ENCODE assay signal across 8 mouse cellular contexts in genomic region chr6:7692037-7692436, GRCm38 (mm10). TPM values are rescaled to one million over a fixed set of nuclear protein-coding genes. Genes with fewer than 3 reads are reported as not detected.
DNase-seq lines count a peak whose midpoint lies in the region; ATAC-seq and TF ChIP-seq lines count a peak whose summit lies in the region.

No protein-coding gene starts in this region.

- no peak for TF ChIP-seq EP300 in stomach, postnatal 0 days (optimal IDR thresholded peaks at IDR 0.05)

- H3K4me3 ChIP-seq in embryonic fibroblast, embryonic 13.5 days (ENCODE audit: insufficient read depth, low read length) = peak overlapping the region; percentile 94
- peak overlapping the region; percentile 72 for H3K4me3 ChIP-seq in limb, embryonic 15.5 days
- peak overlapping the region; percentile 65 for H3K4me3 ChIP-seq in stomach, postnatal 0 days (ENCODE audit: low read depth, low read length)

- H3K27ac ChIP-seq in embryonic fibroblast, embryonic 13.5 days (ENCODE audit: insufficient read depth, low read length) = no peak overlapping the region
- H3K27ac ChIP-seq in limb, embryonic 15.5 days = no peak overlapping the region
- no peak overlapping the region for H3K27ac ChIP-seq in stomach, postnatal 0 days (replicated peaks)

- no peaks in the 10 kb centered on the region for H3K27me3 ChIP-seq in limb, embryonic 15.5 days
- no peaks in the 10 kb centered on the region for H3K27me3 ChIP-seq in stomach, postnatal 0 days (ENCODE audit: control insufficient read depth, insufficient read depth, low read length)

- H3K4me2 ChIP-seq in limb, embryonic 15.5 days = peak overlapping the region; percentile 95
- peak overlapping the region; percentile 91 for H3K4me2 ChIP-seq in stomach, postnatal 0 days (replicated peaks; ENCODE audit: low read depth)

- whole genome bisulfite sequencing in limb, embryonic 15.5 days = 31% methylated on average over 15 of the region's 15 CpGs
- WGBS in stomach, postnatal 0 days = 37% methylated on average over 15 of the region's 15 CpGs

- H3K9me3 ChIP-seq in limb, embryonic 15.5 days = no peaks in the 10 kb centered on the region
- no peaks in the 10 kb centered on the region for H3K9me3 ChIP-seq in stomach, postnatal 0 days (ENCODE audit: control insufficient read depth, low read length)

- no peak overlapping the region for H3K9ac ChIP-seq in limb, embryonic 15.5 days
- 0 out of 2 replicates have a peak overlapping the region, but pooled peaks have one; percentile 67 for H3K9ac ChIP-seq in stomach, postnatal 0 days (ENCODE audit: low read length)

- no peak for ATAC-seq in limb, embryonic 15.5 days (ENCODE audit: insufficient number of reproducible peaks, low FRiP score, low TSS enrichment, low read depth)
- ATAC-seq in stomach, postnatal 0 days (ENCODE audit: low FRiP score, low TSS enrichment) = no peak
- no peak for ATAC-seq in monocyte, adult 5-6 weeks (replicated peaks; ENCODE audit: insufficient number of reproducible peaks, low FRiP score, low TSS enrichment, poor library complexity, severe bottlenecking)

- H3K4me1 ChIP-seq in embryonic fibroblast, embryonic 13.5 days (ENCODE audit: control insufficient read depth, insufficient read depth, low read length) = no peaks in the 10 kb centered on the region; the same call in 1 of the 2 replicates
- peaks cover 9% of the 10 kb centered on the region; the same call in 1 of the 2 replicates for H3K4me1 ChIP-seq in limb, embryonic 15.5 days
- H3K4me1 ChIP-seq in stomach, postnatal 0 days (replicated peaks; ENCODE audit: control insufficient read depth, insufficient read depth) = 0 out of 2 replicates have a peak, but pooled peaks cover 2% of the 10 kb centered on the region

- DNase-seq in retina, embryonic 14.5 days (ENCODE audit: low spot score) = peak; percentile 34
- no peak for DNase-seq in retina, postnatal 1 day
- DNase-seq in stomach, postnatal 0 days (ENCODE audit: low spot score) = peak; percentile 25
- no peak for DNase-seq in yolk sac, embryonic 10.5 days (ENCODE audit: low spot score)
- DNase-seq in urinary bladder, postnatal 25 days (ENCODE audit: low spot score) = no peak

- TF ChIP-seq POLR2A in embryonic fibroblast, embryonic 13.5 days (IDR thresholded peaks at IDR 0.05; ENCODE audit: low read depth, low read length) = no peak

- no peaks in the 10 kb centered on the region for H3K36me3 ChIP-seq in limb, embryonic 15.5 days
- H3K36me3 ChIP-seq in stomach, postnatal 0 days (ENCODE audit: control insufficient read depth, insufficient read depth, low read length) = no peaks in the 10 kb centered on the region

- no peak for TF ChIP-seq CTCF in embryonic fibroblast, embryonic 13.5 days (IDR thresholded peaks at IDR 0.05; ENCODE audit: borderline replicate concordance, insufficient read depth, low read length)
- no peak for TF ChIP-seq CTCF in stomach, postnatal 0 days (IDR thresholded peaks at IDR 0.05; ENCODE audit: low read depth)

RNA-seq across cellular contexts. Expression of gene Asns, which starts 1.0 kb away (rescaled TPM):
- 257 and 284 TPM in 2 replicates for polyA plus RNA-seq in embryonic fibroblast, embryonic 13.5 days (2011; ENCODE audit: insufficient read length, low read depth, missing spikeins)
- polyA plus RNA-seq in limb, embryonic 15.5 days (2015; fragmentation: Nextera tagmentation; extraction: Ambion mirVana) = 51.5 and 66.1 TPM in 2 replicates
- 132 and 133 TPM in 2 replicates for polyA plus RNA-seq in stomach, postnatal 0 days (2015; fragmentation: Nextera tagmentation; extraction: Ambion mirVana)
- total RNA-seq in monocyte, adult 5-6 weeks (2017) = 4.6 to 11.8 TPM (median 5.0 TPM) in 3 replicates

Comparison
In these comparisons a context has a peak if more than half of its experiments do, and no peak if none do; other contexts are left out.
1. DNase-seq: peak in retina, embryonic 14.5 days (single experiment) and stomach, postnatal 0 days (single experiment); none in retina, postnatal 1 day (single experiment), yolk sac, embryonic 10.5 days (single experiment) and urinary bladder, postnatal 25 days (single experiment).
2. Peak in every context shown above with its lines, with median percentiles within 50 percentile points of each other: H3K4me3 ChIP-seq.